Mouse (Mus musculus): ENCODE measurements around the gene Kdsr. TPM values are rescaled to one million over a fixed set of nuclear protein-coding genes. Genes with fewer than 3 reads are reported as not detected.
A peak's percentile ranks its signal among the peaks of the same experiment; 100 is the strongest.

Gene Kdsr
- total and polyA plus RNA-seq, 3 experiments: 15.1 to 20.3 TPM; not detected in 1

GRCm38 (mm10) chr1:106796542-106796924, 37.0 kb upstream of the Kdsr start, which contains the start of gene Vps4b:
TSS of gene Vps4b (minus strand) at chr1:106796728.
- H3K4me1 ChIP-seq (ENCODE audit: control insufficient read depth in 1 of 2, insufficient read depth in 2 of 2, low read length in 2 of 2): peaks cover 17 to 20% of the 10 kb centered on the region in 2 experiments
- peaks cover 5 to 49% of the 10 kb centered on the region in 2 experiments for H3K36me3 ChIP-seq (ENCODE audit: control insufficient read depth in 1 of 2, insufficient read depth in 2 of 2, low read length in 2 of 2)
- H3K79me2 ChIP-seq (ENCODE audit: control insufficient read depth, insufficient read depth, low read length, poor library complexity): peaks cover 39% of the 10 kb centered on the region
- no peaks in the 10 kb centered on the region for H3K9me3 ChIP-seq (replicated peaks; ENCODE audit: insufficient read depth, low read length)
- DNase-seq (ENCODE audit: low read depth, low spot score): peak; percentile 100
- peak within 1 kb of the TSS; percentile 86 for H3K27ac ChIP-seq (ENCODE audit: control insufficient read depth, low read depth, low read length)
- no peaks in the 10 kb centered on the region for H3K27me3 ChIP-seq (ENCODE audit: control insufficient read depth in 1 of 2, insufficient read depth in 2 of 2, low read length in 2 of 2)
- H3K4me3 ChIP-seq (ENCODE audit: control insufficient read depth in 1 of 2, insufficient read depth in 1 of 2, low read depth in 2 of 2, low read length in 2 of 2): peak within 1 kb of the TSS; percentile 91 to 99
- H3K9ac ChIP-seq (ENCODE audit: control insufficient read depth, low read depth, low read length, poor library complexity, severe bottlenecking): peak within 1 kb of the TSS; percentile 99
- TF ChIP-seq POLR2AphosphoS2 (IDR thresholded peaks at IDR 0.05; ENCODE audit: low read length) (peak; percentile 99), E2F4 (IDR thresholded peaks at IDR 0.05; ENCODE audit: borderline replicate concordance, low read depth, low read length) (no peak), MAFK (IDR thresholded peaks at IDR 0.05; ENCODE audit: borderline replicate concordance, low read depth, low read length) (no peak), KAT2A (conservative IDR thresholded peaks at IDR 0.05; ENCODE audit: low read depth, low read length) (peak; percentile 90), UBTF (IDR thresholded peaks at IDR 0.05; ENCODE audit: borderline replicate concordance, insufficient read depth, low read depth, low read length) (no peak), ZKSCAN1 (IDR thresholded peaks at IDR 0.05; ENCODE audit: low read depth, low read length) (no peak), USF2 (IDR thresholded peaks at IDR 0.05; ENCODE audit: borderline replicate concordance in 1 of 2, insufficient read depth in 1 of 2, low read depth in 1 of 2, low read length in 2 of 2) (no peak), MXI1 (IDR thresholded peaks at IDR 0.05; ENCODE audit: low read depth, low read length) (peak; percentile 99), ZNF384 (IDR thresholded peaks at IDR 0.05; ENCODE audit: low read depth, low read length) (no peak), MAZ (IDR thresholded peaks at IDR 0.05; ENCODE audit: low read depth, low read length) (no peak), MEF2A (IDR thresholded peaks at IDR 0.05; ENCODE audit: extremely low read depth, insufficient replicate concordance, low read depth, low read length, poor library complexity, severe bottlenecking) (no peak), EP300 (IDR thresholded peaks at IDR 0.05; ENCODE audit: low read depth in 1 of 2, low read length in 2 of 2) (no peak), RCOR1 (IDR thresholded peaks at IDR 0.05; ENCODE audit: low read depth, low read length) (no peak), CTCF (IDR thresholded peaks at IDR 0.05 in 2 of 3, conservative IDR thresholded peaks at IDR 0.05 in 1 of 3; ENCODE audit: control insufficient read depth in 1 of 3, insufficient read depth in 1 of 3, low read depth in 2 of 3, low read length in 3 of 3, poor library complexity in 1 of 3, severe bottlenecking in 1 of 3) (no peak), TAL1 (IDR thresholded peaks at IDR 0.05; ENCODE audit: low read length) (no peak), TCF12 (IDR thresholded peaks at IDR 0.05; ENCODE audit: low read depth, low read length) (peak; percentile 87), JUND (IDR thresholded peaks at IDR 0.05; ENCODE audit: low read depth, low read length) (no peak), RAD21 (IDR thresholded peaks at IDR 0.05; ENCODE audit: low read depth, low read length) (no peak), SIN3A (IDR thresholded peaks at IDR 0.05; ENCODE audit: low read length) (peak; percentile 98), HCFC1 (IDR thresholded peaks at IDR 0.05; ENCODE audit: low read depth, low read length) (peak; percentile 97), NRF1 (IDR thresholded peaks at IDR 0.05; ENCODE audit: insufficient read depth, low read depth, low read length, poor library complexity, severe bottlenecking) (peak; percentile 74), NELFE (IDR thresholded peaks at IDR 0.05; ENCODE audit: low read depth, low read length) (peak; percentile 99), GATA1 (IDR thresholded peaks at IDR 0.05; ENCODE audit: low read depth, low read length) (no peak; the same call in 1 of the 2 replicates), GABPA (IDR thresholded peaks at IDR 0.05; ENCODE audit: low read depth, low read length) (no peak), CHD1 (IDR thresholded peaks at IDR 0.05; ENCODE audit: low read depth, low read length) (no peak), MAX (IDR thresholded peaks at IDR 0.05; ENCODE audit: low read length) (peak; percentile 95), MYC (IDR thresholded peaks at IDR 0.05; ENCODE audit: low read depth, low read length) (peak; percentile 100), POLR2AphosphoS5 (IDR thresholded peaks at IDR 0.05; ENCODE audit: borderline replicate concordance, low read depth, low read length) (peak; percentile 93; the same call in 1 of the 2 replicates), TBP (IDR thresholded peaks at IDR 0.05; ENCODE audit: low read depth, low read length) (peak; percentile 98), POLR2A (IDR thresholded peaks at IDR 0.05; ENCODE audit: control insufficient read depth in 1 of 2, insufficient read depth in 1 of 2, low read depth in 1 of 2, low read length in 2 of 2, poor library complexity in 1 of 2) (peak; percentile 87 to 98), SMC3 (IDR thresholded peaks at IDR 0.05; ENCODE audit: low read depth, low read length) (no peak), ELF1 (IDR thresholded peaks at IDR 0.05; ENCODE audit: low read depth, low read length) (peak; percentile 100), ZC3H11A (IDR thresholded peaks at IDR 0.05; ENCODE audit: low read depth, low read length) (no peak), ZMIZ1 (IDR thresholded peaks at IDR 0.05; ENCODE audit: low read depth, low read length) (peak; percentile 97), BHLHE40 (IDR thresholded peaks at IDR 0.05; ENCODE audit: borderline replicate concordance, low read depth, low read length) (no peak), USF1 (IDR thresholded peaks at IDR 0.05; ENCODE audit: low read depth, low read length) (peak; percentile 53), ETS1 (IDR thresholded peaks at IDR 0.05; ENCODE audit: low read depth, low read length) (peak; percentile 65; the same call in 1 of the 2 replicates), MYB (IDR thresholded peaks at IDR 0.05; ENCODE audit: low read depth, low read length) (no peak)

Measured in MEL (cell line).